Mouse (Mus musculus) olfactory bulb, adult 2 months (tissue): Measurements from ENCODE around the gene Slc4a5.

Experiments
- CTCF ChIP-seq: fragments of 200-500 bp; IDR thresholded peaks from 2 replicates; pipeline ENCODE4 v1.5.1; 2012; ENCODE audit warnings: low read depth, mild to moderate bottlenecking, low read length, moderate library complexity; ENCODE audit not compliant: insufficient read depth
- POLR2A ChIP-seq: fragments of 200-500 bp; IDR thresholded peaks from 2 replicates; pipeline ENCODE4 v1.6.1; 2012; ENCODE audit warnings: mild to moderate bottlenecking, low read depth, low read length, moderate library complexity; ENCODE audit not compliant: insufficient read depth

- no peak for TF ChIP-seq POLR2A
- no peak for TF ChIP-seq CTCF
Measured at GRCm38 (mm10) chr6:83352666-83353410, 133.2 kb downstream of the Slc4a5 start.
